Mouse (Mus musculus) megakaryocyte, embryonic 14.5 days (primary cell): ENCODE data around the gene Uvssa.

Source experiments
- FLI1 ChIP-seq: IDR thresholded peaks from 2 replicates; pipeline ENCODE4 v1.6.1; 2012; ENCODE audit warnings: low read length, inconsistent platforms, mixed read lengths
- GATA1 ChIP-seq: IDR thresholded peaks from 3 replicates; pipeline ENCODE4 v1.6.1; 2012; ENCODE audit warnings: mixed read lengths, low read length, inconsistent platforms, borderline replicate concordance

DNA sequence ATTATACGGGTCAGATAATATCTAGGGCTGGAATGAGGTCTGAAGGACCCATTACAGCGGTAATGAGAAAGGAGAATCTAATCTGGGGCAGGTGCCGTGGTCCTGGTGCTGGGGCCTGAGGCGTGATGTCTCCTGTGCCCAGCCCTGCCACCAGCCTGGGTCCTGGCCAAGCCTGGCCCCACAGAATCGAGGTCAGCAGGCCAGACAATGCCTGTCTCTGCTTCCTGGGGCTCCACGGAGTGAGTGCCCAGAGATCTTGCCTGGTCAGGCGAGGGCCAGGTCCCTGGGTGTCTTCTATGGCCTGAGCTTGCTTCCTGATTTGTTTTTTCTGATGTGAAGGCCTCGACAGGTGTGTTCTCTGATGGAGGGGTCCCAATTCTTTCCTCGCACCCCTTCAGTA, 65.4 kb downstream of the Uvssa start:
- no peak for TF ChIP-seq GATA1
- TF ChIP-seq FLI1, result no peak
